Mouse (Mus musculus) CH12.LX (cell line): ENCODE results near the gene Adap1. TPM values are rescaled to one million over a fixed set of nuclear protein-coding genes. Genes with fewer than 3 reads are reported as not detected.

Source experiments
- DNase-seq: peaks from one replicate; pipeline ENCODE4 v3.0.0-alpha.2; 2013; ENCODE audit errors: extremely low read depth
- H3K27ac ChIP-seq: 2 replicates; pipeline ENCODE4 v1.5.1; 2012; ENCODE audit warnings: low read depth, mild to moderate bottlenecking, control low read depth, moderate library complexity; ENCODE audit not compliant: insufficient read depth
- H3K27me3 ChIP-seq: replicated peaks from 2 replicates; pipeline ENCODE3; 2012; ENCODE audit warnings: inconsistent platforms
- H3K36me3 ChIP-seq, 2 experiments: replicated peaks in 1 of 2; 2 replicates each; pipeline versions ENCODE3 to v1.6.1; 2012; ENCODE audit warnings: inconsistent platforms in 1 of 2, low read length in 1 of 2, mild to moderate bottlenecking in 1 of 2, mixed read lengths in 1 of 2, moderate library complexity in 1 of 2; ENCODE audit not compliant: control insufficient read depth in 1 of 2, insufficient read depth in 1 of 2
- H3K4me1 ChIP-seq, 2 experiments: 2 replicates each; pipeline ENCODE4 v1.6.1; 2012; ENCODE audit warnings: inconsistent platforms in 1 of 2, moderate library complexity in 1 of 2; ENCODE audit not compliant: insufficient read depth in 2 of 2, control insufficient read depth in 1 of 2
- H3K4me2 ChIP-seq: 2 replicates; pipeline ENCODE4 v1.6.1; 2012; ENCODE audit warnings: low read depth, mild to moderate bottlenecking, control low read depth; ENCODE audit not compliant: poor library complexity, insufficient read depth, severe bottlenecking
- H3K4me3 ChIP-seq, 3 experiments: fragments of 150-350 bp in 1 of 3; sonication (generic) in 1 of 3; replicated peaks in 1 of 3; 2 replicates each; pipeline versions ENCODE3 to v1.5.1; 2011 to 2012; ENCODE audit warnings: low read depth in 2 of 3, low read length in 2 of 3, mild to moderate bottlenecking in 2 of 3, moderate library complexity in 2 of 3, control low read depth in 1 of 3, improper control_type of control experiment in 1 of 3, inconsistent platforms in 1 of 3, mixed read lengths in 1 of 3; ENCODE audit not compliant: poor library complexity in 1 of 3
- H3K79me2 ChIP-seq: replicated peaks from 2 replicates; pipeline ENCODE4 v1.6.1; 2012; ENCODE audit warnings: mild to moderate bottlenecking, moderate library complexity; ENCODE audit not compliant: control insufficient read depth, poor library complexity, insufficient read depth, severe bottlenecking; ENCODE audit errors: extremely low read depth
- H3K9ac ChIP-seq: 2 replicates; pipeline ENCODE4 v1.6.1; 2012; ENCODE audit warnings: low read depth, mild to moderate bottlenecking, control low read depth, moderate library complexity; ENCODE audit not compliant: insufficient read depth
- H3K9me3 ChIP-seq: replicated peaks from 2 replicates; pipeline ENCODE3; 2012; ENCODE audit warnings: low read length, inconsistent platforms, mixed read lengths
- BHLHE40 ChIP-seq: IDR thresholded peaks from 2 replicates; pipeline ENCODE4 v1.6.1; 2011; ENCODE audit warnings: mild to moderate bottlenecking, low read depth, low read length, improper control_type of control experiment
- CHD1 ChIP-seq: IDR thresholded peaks from 2 replicates; pipeline ENCODE4 v1.6.1; 2012; ENCODE audit warnings: low read depth, low read length, improper control_type of control experiment, inconsistent platforms
- CHD2 ChIP-seq: IDR thresholded peaks from 2 replicates; pipeline ENCODE4 v1.6.1; 2011; ENCODE audit warnings: low read length, improper control_type of control experiment
- CTCF ChIP-seq, 2 experiments: IDR thresholded peaks in 1 of 2; conservative IDR thresholded peaks in 1 of 2; 2 replicates each; pipeline ENCODE4 v1.5.1; 2011 to 2012; ENCODE audit warnings: low read depth in 2 of 2, low read length in 2 of 2, improper control_type of control experiment in 1 of 2, inconsistent platforms in 1 of 2, mild to moderate bottlenecking in 1 of 2, moderate library complexity in 1 of 2
- GABPA ChIP-seq: IDR thresholded peaks from 2 replicates; pipeline ENCODE4 v1.6.1; 2012; ENCODE audit warnings: low read depth, low read length, improper control_type of control experiment, inconsistent platforms; ENCODE audit not compliant: insufficient replicate concordance
- IRF4 ChIP-seq: IDR thresholded peaks from 2 replicates; pipeline ENCODE4 v1.6.1; 2014; ENCODE audit warnings: low read depth, mild to moderate bottlenecking, inconsistent platforms, low read length, improper control_type of control experiment
- JUN ChIP-seq: IDR thresholded peaks from 2 replicates; pipeline ENCODE4 v1.6.1; 2011; ENCODE audit warnings: low read depth, mild to moderate bottlenecking, low read length, improper control_type of control experiment, moderate library complexity; ENCODE audit not compliant: insufficient read depth
- JUND ChIP-seq: conservative IDR thresholded peaks from 2 replicates; pipeline ENCODE4 v1.6.1; 2011; ENCODE audit warnings: low read depth, low read length, improper control_type of control experiment
- KAT2A ChIP-seq: IDR thresholded peaks from 2 replicates; pipeline ENCODE4 v1.6.1; 2012; ENCODE audit warnings: low read length, improper control_type of control experiment, inconsistent platforms; ENCODE audit not compliant: insufficient replicate concordance
- MAX ChIP-seq: IDR thresholded peaks from 2 replicates; pipeline ENCODE4 v1.6.1; 2011; ENCODE audit warnings: low read length, improper control_type of control experiment
- MXI1 ChIP-seq: IDR thresholded peaks from 2 replicates; pipeline ENCODE4 v1.6.1; 2011; ENCODE audit warnings: mild to moderate bottlenecking, low read depth, low read length, improper control_type of control experiment
- MYC ChIP-seq: IDR thresholded peaks from 2 replicates; pipeline ENCODE4 v1.6.1; 2011; ENCODE audit warnings: low read depth, mild to moderate bottlenecking, improper control_type of control experiment, low read length
- NRF1 ChIP-seq: IDR thresholded peaks from 2 replicates; pipeline ENCODE4 v1.6.1; 2014; ENCODE audit warnings: low read depth, mild to moderate bottlenecking, inconsistent platforms, low read length, improper control_type of control experiment, moderate library complexity
- RAD21 ChIP-seq: IDR thresholded peaks from 2 replicates; pipeline ENCODE4 v1.6.1; 2011; ENCODE audit warnings: low read depth, mild to moderate bottlenecking, low read length, improper control_type of control experiment, moderate library complexity
- RCOR1 ChIP-seq: conservative IDR thresholded peaks from 2 replicates; pipeline ENCODE4 v1.6.1; 2012; ENCODE audit warnings: low read depth, mild to moderate bottlenecking, inconsistent platforms, low read length, improper control_type of control experiment
- SMC3 ChIP-seq: IDR thresholded peaks from 2 replicates; pipeline ENCODE4 v1.6.1; 2011; ENCODE audit warnings: low read depth, low read length, improper control_type of control experiment
- TCF12 ChIP-seq: IDR thresholded peaks from 2 replicates; pipeline ENCODE4 v1.6.1; 2014; ENCODE audit warnings: low read depth, mild to moderate bottlenecking, inconsistent platforms, low read length, improper control_type of control experiment
- UBTF ChIP-seq: IDR thresholded peaks from 2 replicates; pipeline ENCODE4 v1.6.1; 2012; ENCODE audit warnings: low read depth, mild to moderate bottlenecking, inconsistent platforms, low read length, improper control_type of control experiment, moderate library complexity
- ZC3H11A ChIP-seq: IDR thresholded peaks from 2 replicates; pipeline ENCODE4 v1.6.1; 2012; ENCODE audit warnings: low read depth, mild to moderate bottlenecking, inconsistent platforms, low read length, improper control_type of control experiment
- ZMIZ1 ChIP-seq: IDR thresholded peaks from 2 replicates; pipeline ENCODE4 v1.6.1; 2012; ENCODE audit warnings: low read depth, mild to moderate bottlenecking, inconsistent platforms, low read length, improper control_type of control experiment
- ZNF384 ChIP-seq: IDR thresholded peaks from 2 replicates; pipeline ENCODE4 v1.6.1; 2012; ENCODE audit warnings: low read depth, low read length, improper control_type of control experiment, inconsistent platforms
- dilution Hi-C: fragments of 300-500 bp; cut with MboI; formaldehyde crosslinking; loops from 2 replicates; pipeline ENCODE4 v1.14.3; 2020; ENCODE audit warnings: low sequenced_read_pairs; ENCODE audit not compliant: extremely low pct_unique_long_range_greater_than_20kb, extremely low pct_ligation_motif_present
- in situ Hi-C: fragments of 300-500 bp; cut with MboI; formaldehyde crosslinking; loops from 3 replicates; pipeline ENCODE4 v1.14.3; 2019; ENCODE audit warnings: low sequenced_read_pairs, low pct_ligation_motif_present, low pct_unique_long_range_greater_than_20kb, mixed read lengths
- polyA plus RNA-seq: library from polyadenylated mRNA; unstranded; fragments of >175 nt; gene quantifications from 2 replicates; pipeline ENCODE4 v1.2.1, GENCODE M21; 2012; ENCODE audit warnings: low read depth; ENCODE audit not compliant: insufficient read length
- total RNA-seq, 2 experiments: library from RNA; depleted of rRNA; stranded (reverse); fragments of 300-350 nt in 1 of 2; fragments of >200 nt in 1 of 2; gene quantifications; 2 replicates each; pipeline ENCODE4 v1.2.3; 2012 to 2014

Gene Adap1
- total and polyA plus RNA-seq, 3 experiments: 53.9 to 73.2 (median 70.7) TPM

- in situ Hi-C loops: loop anchor here (5.0 kb wide), 1 partner anchor 44 kb away; no protein-coding TSS in a partner anchor
- TF ChIP-seq RAD21 (peak; percentile 35), CTCF (conservative IDR thresholded peaks at IDR 0.05 in 1 of 2, IDR thresholded peaks at IDR 0.05 in 1 of 2; ENCODE audit: low read depth in 2 of 2, low read length in 2 of 2) (peak in 1 of 2 experiments; percentile 66; a peak in 2 of 4 replicates), KAT2A (no peak), SMC3 (peak; percentile 77)
- DNase-seq: peak; percentile 41
- dilution Hi-C loops: no loop called here
- no peak overlapping the region; the same call in 1 of the 2 replicates for H3K4me2 ChIP-seq
- peaks cover 10 to 37% of the 10 kb centered on the region in 2 experiments for H3K4me1 ChIP-seq
- no peaks in the 10 kb centered on the region for H3K9me3 ChIP-seq
- H3K79me2 ChIP-seq: peaks cover 36% of the 10 kb centered on the region
- H3K36me3 ChIP-seq: peaks cover 0 to 2% of the 10 kb centered on the region in 2 experiments
- H3K4me3 ChIP-seq: no peak overlapping the region
- no peak overlapping the region for H3K9ac ChIP-seq
- H3K27ac ChIP-seq: no peak overlapping the region
- no peaks in the 10 kb centered on the region for H3K27me3 ChIP-seq
Observed at GRCm38 (mm10) chr5:139326111-139326696, 782 bp upstream of the Adap1 start.

GRCm38 (mm10) chr5:139324691-139325394, 579 bp downstream of the Adap1 start:
- H3K79me2 ChIP-seq: peaks cover 47% of the 10 kb centered on the region
- H3K4me3 ChIP-seq: peak overlapping the region; percentile 68 to 97 (median 78)
- peaks cover 21 to 51% of the 10 kb centered on the region in 2 experiments for H3K4me1 ChIP-seq
- dilution Hi-C loops (no loop called here), in situ Hi-C loops (loop anchor here (5.0 kb wide), 1 partner anchor 43 kb away; no protein-coding TSS in a partner anchor)
- peaks cover 0 to 5% of the 10 kb centered on the region in 2 experiments for H3K36me3 ChIP-seq
- TF ChIP-seq IRF4: 0 out of 2 replicates have a peak, but pooled peaks have one; percentile 29
- TF ChIP-seq SMC3: peak; percentile 6; the same call in 1 of the 2 replicates
- peak; percentile 72; the same call in 1 of the 2 replicates for TF ChIP-seq UBTF
- TF ChIP-seq GABPA: no peak
- TF ChIP-seq KAT2A: no peak
- peak; percentile 44; the same call in 1 of the 2 replicates for TF ChIP-seq BHLHE40
- TF ChIP-seq JUND: peak; percentile 43; the same call in 1 of the 2 replicates
- no peak for TF ChIP-seq NRF1
- TF ChIP-seq TCF12: peak; percentile 7; the same call in 1 of the 2 replicates
- TF ChIP-seq ZMIZ1: 0 out of 2 replicates have a peak, but pooled peaks have one; percentile 48
- TF ChIP-seq ZC3H11A: no peak
- TF ChIP-seq RCOR1: 0 out of 2 replicates have a peak, but pooled peaks have one; percentile 39
- peak; percentile 59 for TF ChIP-seq JUN
- TF ChIP-seq CHD2: peak; percentile 68; the same call in 1 of the 2 replicates
- peak; percentile 23 for TF ChIP-seq ZNF384
- peak; percentile 76; the same call in 1 of the 2 replicates for TF ChIP-seq MYC
- 0 out of 2 replicates have a peak, but pooled peaks have one; percentile 34 for TF ChIP-seq CHD1
- TF ChIP-seq MXI1: peak; percentile 73
- TF ChIP-seq MAX: peak; percentile 47; the same call in 1 of the 2 replicates
- H3K4me2 ChIP-seq: peak overlapping the region; percentile 76
- DNase-seq: peak; percentile 37
- peak overlapping the region; percentile 94 for H3K9ac ChIP-seq
- no peaks in the 10 kb centered on the region for H3K9me3 ChIP-seq
- H3K27me3 ChIP-seq: no peaks in the 10 kb centered on the region
- peak overlapping the region; percentile 76 for H3K27ac ChIP-seq
